Mouse (Mus musculus) midbrain, embryonic 15.5 days (tissue): ENCODE data around the gene Zfp114. TPM values are rescaled to one million over a fixed set of nuclear protein-coding genes. Genes with fewer than 3 reads are reported as not detected.

Source experiments
- ATAC-seq: fragments of 200-750 bp; cut with Nextera tagmentation; replicated peaks from 2 replicates; pipeline ENCODE4 v1.8.0; 2017; ENCODE audit warnings: moderate TSS enrichment
- H3K27ac ChIP-seq: fragments of 300-500 bp; sonication (generic); 2 replicates; pipeline ENCODE4 v1.5.1; 2015; ENCODE audit warnings: mild to moderate bottlenecking, inconsistent platforms
- H3K27me3 ChIP-seq: fragments of 300-500 bp; sonication (generic); replicated peaks from 2 replicates; pipeline ENCODE4 v1.6.1; 2015; ENCODE audit warnings: inconsistent platforms
- H3K36me3 ChIP-seq: fragments of 300-500 bp; sonication (generic); replicated peaks from 2 replicates; pipeline ENCODE4 v1.6.1; 2015; ENCODE audit warnings: inconsistent platforms
- H3K4me1 ChIP-seq: fragments of 300-500 bp; sonication (generic); 2 replicates; pipeline ENCODE4 v1.6.1; 2015; ENCODE audit warnings: inconsistent platforms
- H3K4me2 ChIP-seq: fragments of 300-500 bp; sonication (generic); 2 replicates; pipeline ENCODE4 v1.6.1; 2015; ENCODE audit warnings: inconsistent platforms, mild to moderate bottlenecking, moderate library complexity
- H3K4me3 ChIP-seq: fragments of 300-500 bp; sonication (generic); 2 replicates; pipeline ENCODE4 v1.5.1; 2015; ENCODE audit warnings: mild to moderate bottlenecking, inconsistent platforms
- H3K9ac ChIP-seq: fragments of 300-500 bp; sonication (generic); 2 replicates; pipeline ENCODE4 v1.6.1; 2015; ENCODE audit warnings: mild to moderate bottlenecking, inconsistent platforms
- H3K9me3 ChIP-seq: fragments of 300-500 bp; sonication (generic); 2 replicates; pipeline ENCODE4 v1.6.1; 2016; ENCODE audit warnings: inconsistent platforms
- WGBS: fragments of 180-500 bp; shearing (Covaris S2); methylation state at CpG from one replicate; pipeline ENCODE4 v1.1.7; 2015; ENCODE audit warnings: mixed read lengths; 5-methylcytosine and 5-hydroxymethylcytosine counted together
- polyA plus RNA-seq: library from polyadenylated mRNA; unstranded; fragments of >200 nt; fragmentation: Nextera tagmentation; extraction: Ambion mirVana; gene quantifications from 2 replicates; pipeline ENCODE4 v1.2.1, GENCODE M21; 2015

Gene Zfp114
- polyA plus RNA-seq, 1 experiment from 2014 or later: 5.6 TPM

- WGBS: 95% methylated on average over 3 of the region's 3 CpGs
- Histone ChIP-seq H3K4me2 (no peak overlapping the region), H3K27ac (no peak overlapping the region), H3K9ac (no peak overlapping the region), H3K4me3 (no peak overlapping the region), H3K9me3 (no peaks in the 10 kb centered on the region), H3K27me3 (no peaks in the 10 kb centered on the region), H3K36me3 (peaks cover 31% of the 10 kb centered on the region), H3K4me1 (no peaks in the 10 kb centered on the region)
- no peak for ATAC-seq
Observed at GRCm38 (mm10) chr7:24193157-24193556, 18.3 kb downstream of the Zfp114 start.

GRCm38 (mm10) chr7:24196961-24197360 is 22.1 kb downstream of the Zfp114 start:
- no peak for ATAC-seq
- no peaks in the 10 kb centered on the region for H3K27me3 ChIP-seq
- H3K9me3 ChIP-seq: no peaks in the 10 kb centered on the region
- peaks cover 54% of the 10 kb centered on the region for H3K36me3 ChIP-seq
- no peak overlapping the region for H3K9ac ChIP-seq
- no peak overlapping the region for H3K4me3 ChIP-seq
- 97% methylated on average over 4 of the region's 4 CpGs for WGBS
- no peak overlapping the region for H3K27ac ChIP-seq
- H3K4me2 ChIP-seq: no peak overlapping the region
- no peaks in the 10 kb centered on the region for H3K4me1 ChIP-seq

GRCm38 (mm10) chr7:24207488-24208261 is 32.8 kb downstream of the Zfp114 start:
- H3K4me3 ChIP-seq: peak overlapping the region; percentile 68
- peaks cover 10% of the 10 kb centered on the region; the same call in 1 of the 2 replicates for H3K36me3 ChIP-seq
- WGBS: 11% methylated on average over 24 of the region's 24 CpGs
- H3K9me3 ChIP-seq: no peaks in the 10 kb centered on the region
- H3K27me3 ChIP-seq: no peaks in the 10 kb centered on the region
- H3K4me2 ChIP-seq: peak overlapping the region; percentile 71
- ATAC-seq: peak; percentile 91
- H3K9ac ChIP-seq: peak overlapping the region; percentile 77
- H3K4me1 ChIP-seq: peaks cover 11% of the 10 kb centered on the region
- peak overlapping the region; percentile 72 for H3K27ac ChIP-seq

GRCm38 (mm10) chr7:24208282-24208886 is 33.5 kb downstream of the Zfp114 start:
- Histone ChIP-seq H3K27ac (no peak overlapping the region), H3K9ac (no peak overlapping the region), H3K4me1 (peaks cover 11% of the 10 kb centered on the region), H3K4me2 (peak overlapping the region; percentile 71), H3K36me3 (peaks cover 10% of the 10 kb centered on the region; the same call in 1 of the 2 replicates), H3K9me3 (no peaks in the 10 kb centered on the region), H3K4me3 (peak overlapping the region; percentile 68), H3K27me3 (no peaks in the 10 kb centered on the region)
- peak; percentile 76 for ATAC-seq
- WGBS: 64% methylated on average over 7 of the region's 7 CpGs

- Histone ChIP-seq H3K9me3 (no peaks in the 10 kb centered on the region), H3K4me2 (no peak overlapping the region), H3K9ac (no peak overlapping the region), H3K4me3 (no peak overlapping the region), H3K27me3 (no peaks in the 10 kb centered on the region), H3K4me1 (peaks cover 11% of the 10 kb centered on the region), H3K36me3 (0 out of 2 replicates have a peak, but pooled peaks cover 3% of the 10 kb centered on the region), H3K27ac (no peak overlapping the region)
- WGBS: 82% methylated on average over 2 of the region's 2 CpGs
- ATAC-seq: no peak
Observed at GRCm38 (mm10) chr7:24210296-24210695, 35.4 kb downstream of the Zfp114 start.

- Histone ChIP-seq H3K9ac (no peak within 1 kb of the TSS), H3K4me1 (peaks cover 11% of the 10 kb centered on the region), H3K27ac (no peak within 1 kb of the TSS), H3K4me2 (no peak within 1 kb of the TSS), H3K4me3 (no peak within 1 kb of the TSS), H3K36me3 (no peaks in the 10 kb centered on the region), H3K27me3 (no peaks in the 10 kb centered on the region), H3K9me3 (no peaks in the 10 kb centered on the region)
- 86% methylated on average over 5 of the region's 5 CpGs for WGBS
- ATAC-seq: no peak
Observed at GRCm38 (mm10) chr7:24211343-24211742, 36.5 kb downstream of the Zfp114 start, which contains the start of gene Zfp111. Gene Zfp111 (minus strand): TSS chr7:24211443.

Other genes starting within 250 kb of the Zfp114 start
- not detected in 2 replicates for gene Vmn1r179, start 248.1 kb upstream of the Zfp114 start, polyA plus RNA-seq
- gene Vmn1r180, start 224.4 kb upstream of the Zfp114 start, polyA plus RNA-seq: not detected in 2 replicates
- gene Vmn1r181, start 200.4 kb upstream of the Zfp114 start, polyA plus RNA-seq: not detected in 2 replicates
- not detected in 2 replicates for gene V1rd19, start 173.4 kb upstream of the Zfp114 start, polyA plus RNA-seq
- gene Vmn1r183, start 121.8 kb upstream of the Zfp114 start, polyA plus RNA-seq: 0.01 TPM in 1 of 2 replicates, not detected in the other
- gene Zfp180, start 93.1 kb upstream of the Zfp114 start, polyA plus RNA-seq: 40.1 and 44.1 TPM in 2 replicates
- 11.3 TPM in 2 replicates for gene Zfp112, start 62.7 kb upstream of the Zfp114 start, polyA plus RNA-seq
- gene Zfp235, start 40.9 kb upstream of the Zfp114 start, polyA plus RNA-seq: 26.1 and 26.3 TPM in 2 replicates
- 5.4 and 6.9 TPM in 2 replicates for gene Zfp111, start 36.4 kb downstream of the Zfp114 start, polyA plus RNA-seq
- gene Zfp109, start 62.5 kb downstream of the Zfp114 start, polyA plus RNA-seq: 5.2 and 5.9 TPM in 2 replicates
- 7.0 and 7.9 TPM in 2 replicates for gene Zfp108, start 79.7 kb downstream of the Zfp114 start, polyA plus RNA-seq
- 8.3 and 9.6 TPM in 2 replicates for gene Zfp93, start 95.4 kb downstream of the Zfp114 start, polyA plus RNA-seq
- 47.2 and 48.6 TPM in 2 replicates for gene Zfp61, start 126.2 kb downstream of the Zfp114 start, polyA plus RNA-seq
- 23.6 and 24.5 TPM in 2 replicates for gene Zfp94, start 141.6 kb downstream of the Zfp114 start, polyA plus RNA-seq
- gene Tescl, start 158.9 kb downstream of the Zfp114 start, polyA plus RNA-seq: 0.48 TPM in 1 of 2 replicates, not detected in the other
- not detected in 2 replicates for gene Lypd5, start 174.1 kb downstream of the Zfp114 start, polyA plus RNA-seq
- gene Kcnn4, start 195.2 kb downstream of the Zfp114 start, polyA plus RNA-seq: 0.92 and 1.1 TPM in 2 replicates
- gene Smg9, start 224.6 kb downstream of the Zfp114 start, polyA plus RNA-seq: 38.4 and 40.3 TPM in 2 replicates